Mouse (Mus musculus) cerebellum, postnatal 36 days (tissue): ENCODE measurements around the gene Nes.

ENCODE experiments used
- DNase-seq, 2 experiments: peaks; one replicate each; pipeline ENCODE4 v3.0.0; 2021 to 2022; ENCODE audit warnings: mixed read lengths in 2 of 2

Nes gene

DNA sequence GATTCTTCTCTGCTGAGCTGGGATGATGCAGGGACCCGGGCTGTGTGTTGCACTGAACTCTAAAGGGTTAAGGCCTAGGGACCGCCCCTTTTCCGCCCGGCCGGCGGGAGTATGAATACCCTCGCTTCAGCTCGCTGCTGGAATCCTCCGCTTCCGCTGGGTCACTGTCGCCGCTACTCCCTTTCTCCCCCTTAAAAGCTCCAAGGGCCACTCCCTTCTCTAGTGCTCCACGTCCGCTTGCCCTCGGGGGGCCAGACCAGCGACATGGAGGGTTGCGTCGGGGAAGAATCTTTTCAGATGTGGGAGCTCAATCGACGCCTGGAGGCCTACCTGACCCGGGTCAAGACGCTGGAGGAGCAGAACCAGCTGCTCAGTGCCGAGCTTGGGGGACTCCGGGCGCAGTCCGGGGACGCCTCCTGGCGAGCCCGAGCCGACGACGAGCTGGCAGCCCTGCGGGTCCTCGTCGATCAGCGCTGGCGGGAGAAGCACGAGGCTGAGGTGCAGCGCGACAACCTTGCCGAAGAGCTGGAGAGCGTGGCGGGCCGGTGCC lies at the start of gene Nes:
Gene Nes, plus strand, starts transcription at position 140 of the 550 bp plus-strand sequence.
- no peak for DNase-seq

DNA sequence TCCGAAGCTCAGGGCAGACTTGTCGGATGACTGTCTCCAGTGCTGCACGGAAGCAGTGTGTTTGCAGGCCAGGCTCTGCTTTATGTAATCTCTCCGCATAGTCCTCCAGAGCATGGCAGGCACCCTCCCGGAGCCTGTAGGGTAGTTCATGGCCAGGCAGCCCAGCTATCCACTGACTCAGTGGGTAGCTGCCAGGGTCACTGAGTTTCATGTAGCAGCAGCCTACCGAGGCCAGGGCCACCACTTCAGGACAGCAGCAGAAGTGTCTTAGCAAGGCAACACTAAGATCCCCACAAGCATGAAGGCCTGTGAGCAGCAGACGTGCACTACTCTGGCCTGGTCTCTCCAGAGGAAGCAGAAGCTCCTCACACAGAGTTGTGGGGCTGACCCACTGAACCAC lies 45.9 kb upstream of the Nes start:
- DNase-seq, result no peak

DNA sequence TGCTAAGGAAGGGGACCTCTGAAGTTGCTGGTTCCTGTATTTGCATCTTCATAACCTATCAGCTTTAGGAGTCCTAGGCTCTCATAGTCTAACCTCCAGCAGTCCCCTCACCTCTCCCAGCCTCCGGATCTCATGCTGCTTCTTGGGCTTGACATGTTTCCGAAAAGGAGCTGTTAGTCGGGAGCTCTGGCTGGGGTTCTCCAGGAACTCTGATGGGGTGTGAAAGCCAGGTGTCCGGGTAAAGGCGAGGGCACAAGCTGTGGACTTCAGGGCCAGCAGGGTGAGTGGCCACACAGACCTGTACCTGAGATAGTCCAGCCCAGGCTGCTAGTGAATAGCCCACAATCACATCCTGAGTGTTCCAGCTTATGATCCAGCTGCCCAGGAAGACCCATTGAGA lies 43.4 kb upstream of the Nes start:
- no peak for DNase-seq

DNA sequence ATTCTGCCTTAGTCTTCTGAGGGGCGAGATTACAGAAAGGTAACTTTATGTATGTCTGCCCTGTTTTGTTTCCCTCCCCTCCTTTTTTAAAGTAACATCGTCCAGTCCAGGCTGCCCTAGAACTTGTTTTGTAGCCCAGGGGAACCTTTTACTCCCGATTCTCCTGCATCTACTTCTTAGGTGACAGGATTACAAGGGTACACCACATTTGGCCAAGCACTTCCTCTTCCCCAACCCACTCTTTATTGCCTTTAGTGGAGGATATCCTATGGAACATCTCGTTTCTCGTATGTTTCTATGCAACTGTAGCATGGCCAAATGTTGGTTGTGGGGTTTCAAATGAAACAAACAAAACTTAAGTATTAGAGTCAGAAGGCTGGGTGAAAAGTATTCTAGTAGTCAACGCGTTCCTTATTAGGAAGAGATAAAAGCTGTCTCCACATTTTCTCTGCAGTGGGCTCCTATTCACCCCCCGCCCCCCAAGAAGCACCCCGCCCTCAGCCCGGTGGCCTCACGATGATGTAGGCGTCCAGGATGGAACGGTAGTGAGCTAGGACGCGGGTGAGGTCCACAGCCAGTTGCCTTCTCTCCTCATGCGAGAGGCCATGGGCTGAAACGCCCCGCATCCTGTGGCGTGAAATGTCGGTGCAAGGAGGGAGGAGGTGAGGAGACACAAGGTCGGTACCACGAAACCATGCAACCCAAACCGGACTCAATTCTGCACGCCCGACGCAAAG lies 41.4 kb upstream of the Nes start:
- DNase-seq, result no peak

DNA sequence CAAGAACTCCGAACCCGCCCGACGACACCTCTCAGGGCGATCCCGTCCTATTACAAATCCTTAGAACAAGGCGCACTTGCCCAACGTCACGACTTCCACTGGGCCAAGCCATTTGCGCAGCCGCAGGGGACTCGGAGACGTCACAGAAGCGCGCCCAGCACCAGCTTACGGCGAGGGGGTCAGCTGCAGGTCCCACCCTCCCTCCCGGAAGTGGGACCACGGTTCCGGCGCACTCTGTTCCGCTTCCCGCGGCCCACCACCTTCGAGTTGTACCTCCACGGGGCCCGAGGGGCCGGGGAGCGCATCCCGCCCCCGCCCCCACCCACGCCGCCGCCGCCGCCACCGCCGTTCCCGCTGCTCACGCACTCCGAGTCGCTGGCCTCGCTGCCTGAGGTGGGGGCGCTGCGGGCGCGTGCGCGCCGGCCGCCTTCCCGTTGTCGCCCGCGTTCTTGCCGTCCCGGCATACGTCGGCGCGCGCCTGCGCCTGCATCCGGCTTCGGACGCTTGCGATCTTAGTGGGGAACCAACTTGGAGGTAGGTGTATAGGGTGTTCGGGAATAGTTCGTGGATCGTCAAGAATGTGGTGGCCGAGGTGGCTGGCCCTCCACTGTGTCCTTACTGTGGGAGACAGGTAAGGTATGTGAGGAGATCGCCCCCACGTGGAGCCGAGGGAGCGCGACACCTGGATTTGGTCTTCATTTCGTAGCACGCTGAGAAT lies 40.6 kb upstream of the Nes start, which contains the start of the genes Isg20l2 and Rrnad1:
Gene Isg20l2, plus strand, starts transcription at position 237 of the 718 bp plus-strand sequence.
Gene Rrnad1, minus strand, starts transcription at position 640 of the 718 bp plus-strand sequence.
- peak; percentile 97 to 99 for DNase-seq

DNA sequence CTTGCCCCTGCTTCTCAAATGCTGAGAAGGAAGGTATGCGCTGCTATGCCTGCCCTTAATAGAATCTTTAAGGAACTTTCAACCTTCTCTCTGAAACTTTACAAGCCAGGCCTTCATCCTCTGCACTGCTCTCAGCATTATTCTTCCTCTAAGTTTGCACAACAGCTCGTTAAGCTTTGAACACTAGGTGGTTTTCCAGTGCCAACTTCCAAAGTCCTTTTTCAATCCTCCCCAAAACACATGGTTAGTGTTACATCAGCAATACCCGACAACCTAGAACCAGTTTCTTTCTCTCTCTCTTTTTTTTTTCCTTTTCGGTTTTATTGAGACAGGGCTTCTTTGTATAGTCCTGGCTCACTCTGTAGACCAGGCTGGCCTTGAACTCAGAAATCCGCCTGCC lies 36.9 kb upstream of the Nes start:
- no peak for DNase-seq

DNA sequence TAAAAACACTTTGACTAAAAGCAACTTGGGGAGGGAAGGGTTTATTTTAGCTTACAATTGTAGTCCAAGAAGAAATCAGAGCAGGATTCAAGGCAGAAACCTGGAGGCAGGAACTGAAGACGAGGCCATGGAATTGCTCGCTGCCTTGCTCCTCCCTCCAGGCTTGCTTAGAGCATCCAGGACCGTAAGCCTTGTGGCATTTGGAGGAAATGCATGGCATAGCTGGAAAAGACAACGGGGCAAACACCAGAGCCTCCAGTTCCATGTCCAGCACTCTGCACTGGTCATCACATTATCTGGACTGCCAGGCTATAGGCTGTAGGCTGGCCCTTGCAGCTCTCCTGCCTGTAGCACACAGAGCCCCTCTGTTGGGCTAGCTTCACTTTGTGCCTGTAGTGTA lies 36.4 kb upstream of the Nes start:
- no peak for DNase-seq

DNA sequence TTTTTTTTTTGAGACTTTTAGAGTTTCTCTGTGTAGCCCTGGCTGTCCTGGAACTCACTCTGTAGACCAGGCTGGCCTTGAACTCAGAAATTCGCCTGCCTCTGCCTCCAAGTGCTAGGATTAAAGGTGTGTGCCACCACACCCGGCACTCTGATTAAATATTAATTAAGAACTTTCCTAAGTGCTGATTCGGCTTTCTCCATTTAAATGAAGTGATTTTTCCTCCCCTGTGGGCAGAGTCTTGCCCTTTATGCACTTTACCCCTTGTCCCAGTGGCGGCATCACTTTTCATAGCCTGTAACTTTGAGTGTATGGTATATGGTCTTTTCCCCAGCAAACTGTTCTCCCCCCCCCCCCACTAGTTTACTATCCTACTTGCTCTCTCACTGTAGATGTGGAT lies 35.7 kb upstream of the Nes start:
- no peak for DNase-seq

DNA sequence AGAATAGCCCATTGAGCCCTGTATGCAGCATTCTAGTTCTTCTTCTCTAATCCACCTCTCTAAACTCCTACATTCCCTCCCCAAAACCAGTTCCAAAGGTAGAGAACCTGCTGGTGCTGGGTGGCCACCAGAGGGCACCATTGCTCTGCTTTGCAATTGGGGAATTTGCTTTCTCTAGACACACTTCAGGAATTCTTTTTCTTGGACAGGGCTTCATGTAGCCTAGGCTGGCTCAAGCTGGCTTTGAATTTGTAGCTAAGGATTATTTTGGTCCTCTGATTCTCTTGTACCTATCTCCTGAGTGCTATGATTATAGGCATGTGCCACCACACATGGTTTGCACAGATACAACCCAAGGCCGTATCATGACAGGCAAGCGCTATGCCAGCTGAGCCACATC lies 35.1 kb upstream of the Nes start:
- DNase-seq, result peak; percentile 83 to 87

DNA sequence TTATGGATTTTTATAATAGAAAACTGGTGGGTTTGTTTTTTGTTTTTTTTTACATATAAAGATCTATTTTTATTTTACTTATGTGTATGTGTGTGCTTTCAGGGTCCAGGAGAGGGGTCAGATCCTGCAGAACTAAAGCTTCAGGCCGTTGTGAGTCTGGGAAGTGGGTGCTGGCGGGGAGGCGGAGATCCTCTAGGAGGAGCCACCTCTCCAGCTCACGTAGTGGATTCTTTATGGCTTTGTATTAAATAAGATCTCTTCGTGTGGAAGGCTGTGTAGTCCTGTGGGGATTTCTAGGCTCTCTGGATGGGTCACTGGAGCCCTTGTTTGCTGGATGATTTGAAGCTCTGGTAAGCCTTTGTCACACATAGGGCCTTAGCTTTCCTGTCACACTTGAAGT lies 30.3 kb upstream of the Nes start:
- DNase-seq, result no peak

DNA sequence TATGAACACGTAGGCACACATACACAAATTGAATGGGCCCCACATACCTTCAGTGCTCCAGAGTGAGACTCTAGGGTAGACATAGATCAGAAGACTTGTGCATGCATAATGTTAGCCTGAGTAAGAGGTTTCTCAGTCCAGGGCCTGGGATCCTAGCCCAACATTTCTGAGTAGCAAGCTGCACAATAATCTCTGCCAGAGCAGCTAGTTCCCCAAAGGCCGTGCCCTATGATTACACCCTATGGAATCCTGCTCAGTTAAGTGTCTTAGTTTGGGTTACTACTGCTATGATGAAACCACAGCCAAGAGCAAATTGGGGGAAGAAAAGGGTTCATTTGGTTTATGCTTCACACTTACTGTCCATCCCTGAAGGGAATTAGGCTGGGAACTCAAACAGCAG lies 28.4 kb upstream of the Nes start:
- DNase-seq, result no peak

DNA sequence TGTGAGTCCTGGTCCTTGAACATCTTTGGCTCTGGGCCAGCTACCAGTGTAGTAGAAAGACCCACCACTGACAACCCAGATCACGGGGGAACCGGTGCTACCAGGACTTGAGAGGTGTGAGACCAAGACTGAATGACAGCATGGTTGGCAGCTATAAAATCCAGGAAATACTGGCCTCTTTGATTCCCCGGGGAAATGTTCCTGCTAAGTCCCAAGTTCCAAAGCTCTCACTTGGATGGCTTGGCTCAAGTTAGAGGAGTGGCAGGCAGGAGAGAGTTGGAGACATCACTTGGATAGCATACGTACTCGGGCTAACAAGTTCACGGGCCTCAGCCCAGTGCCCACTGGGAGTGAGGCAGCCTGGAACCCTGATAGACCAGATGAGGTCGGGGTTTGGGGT lies 27.3 kb upstream of the Nes start:
- no peak for DNase-seq

DNA sequence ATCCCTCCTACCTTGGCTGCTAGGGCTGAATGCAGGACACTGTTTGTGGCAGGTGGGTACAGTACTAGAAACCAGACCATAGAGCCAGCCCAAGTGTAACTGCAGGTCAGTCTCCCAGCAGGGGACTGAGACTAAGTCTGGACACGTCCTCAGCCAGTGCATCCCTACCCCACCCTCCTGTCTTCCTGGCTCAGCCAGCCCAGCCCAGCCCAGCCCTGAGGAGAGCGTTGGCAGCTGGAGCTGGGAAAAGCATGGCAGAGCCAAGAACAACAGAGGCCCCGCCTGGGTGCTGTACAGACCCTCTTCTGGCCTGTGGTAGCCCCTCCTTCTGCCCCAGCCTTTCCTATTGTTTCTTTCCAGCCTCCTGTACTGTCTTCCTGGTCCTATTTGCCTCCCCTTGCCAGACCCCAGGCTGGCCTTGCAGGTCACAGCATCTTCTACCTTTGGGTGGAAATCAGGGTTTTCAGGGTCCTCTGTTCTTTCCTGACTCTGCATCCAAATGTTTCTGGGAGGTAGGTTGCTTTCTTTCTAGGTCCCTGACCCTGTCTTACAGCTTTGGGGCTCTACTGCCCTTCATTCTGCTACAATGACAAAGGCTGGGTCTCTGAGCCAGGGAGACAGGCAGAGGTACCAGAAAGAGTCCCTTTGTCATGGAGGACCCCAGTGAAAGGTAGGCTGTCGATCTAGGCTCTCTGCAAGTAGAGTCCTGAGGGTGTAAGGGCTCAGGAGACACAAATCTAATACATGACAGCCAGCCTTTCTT lies 25.9 kb upstream of the Nes start:
- no peak for DNase-seq

DNA sequence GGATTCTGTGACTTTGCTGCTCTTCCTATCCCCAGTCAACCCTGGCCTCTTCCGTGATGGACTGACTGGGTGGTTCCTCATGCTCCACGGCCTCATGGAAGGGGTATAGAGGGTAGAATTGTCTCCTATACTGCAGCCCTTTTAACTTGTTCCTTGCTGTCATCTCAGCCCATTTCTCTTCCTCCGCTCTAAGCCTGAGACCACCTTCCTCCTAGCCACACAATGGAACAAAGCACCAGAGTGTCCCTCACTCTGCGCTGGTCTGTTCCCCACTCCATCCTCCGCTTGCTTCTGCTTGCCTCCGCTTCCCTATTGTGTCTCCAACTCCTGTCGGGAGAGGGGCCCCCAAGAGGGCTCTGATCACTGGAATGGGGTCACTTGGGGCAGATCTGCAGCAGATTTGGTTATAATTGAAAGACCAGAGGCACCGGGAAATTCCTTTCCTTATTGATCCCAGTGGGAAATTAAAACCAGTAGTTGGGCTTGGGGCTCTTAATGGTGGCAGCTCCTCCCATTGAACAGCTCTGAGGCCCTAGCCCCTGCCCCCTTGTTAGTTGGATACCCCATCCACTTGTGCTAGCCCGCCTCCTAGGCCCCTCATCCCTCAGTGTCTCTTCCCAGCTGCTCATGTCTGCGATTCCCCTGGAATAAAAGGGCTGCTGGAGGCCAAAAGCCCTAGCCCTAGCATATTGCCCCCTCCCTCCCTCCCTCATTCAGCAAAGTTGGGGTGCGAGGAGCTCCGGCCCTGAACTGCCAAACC lies 24.9 kb upstream of the Nes start:
- DNase-seq, result no peak

DNA sequence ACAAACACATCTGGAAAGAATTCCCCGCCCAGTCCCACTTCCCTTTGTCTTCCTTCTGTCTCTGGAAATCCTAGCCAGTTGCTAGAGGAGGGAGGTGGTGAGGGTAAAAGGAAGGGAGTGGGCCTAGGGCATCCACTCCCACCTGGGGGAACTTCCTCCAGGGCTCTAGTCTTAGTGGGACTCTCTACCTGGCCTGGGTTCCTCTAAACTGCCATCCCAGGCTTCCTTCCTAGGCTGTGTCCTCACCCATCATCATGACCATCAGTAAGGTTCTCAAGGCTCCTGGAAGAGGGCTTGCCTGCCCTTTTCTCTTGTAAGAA lies 24.4 kb upstream of the Nes start:
- no peak for DNase-seq

DNA sequence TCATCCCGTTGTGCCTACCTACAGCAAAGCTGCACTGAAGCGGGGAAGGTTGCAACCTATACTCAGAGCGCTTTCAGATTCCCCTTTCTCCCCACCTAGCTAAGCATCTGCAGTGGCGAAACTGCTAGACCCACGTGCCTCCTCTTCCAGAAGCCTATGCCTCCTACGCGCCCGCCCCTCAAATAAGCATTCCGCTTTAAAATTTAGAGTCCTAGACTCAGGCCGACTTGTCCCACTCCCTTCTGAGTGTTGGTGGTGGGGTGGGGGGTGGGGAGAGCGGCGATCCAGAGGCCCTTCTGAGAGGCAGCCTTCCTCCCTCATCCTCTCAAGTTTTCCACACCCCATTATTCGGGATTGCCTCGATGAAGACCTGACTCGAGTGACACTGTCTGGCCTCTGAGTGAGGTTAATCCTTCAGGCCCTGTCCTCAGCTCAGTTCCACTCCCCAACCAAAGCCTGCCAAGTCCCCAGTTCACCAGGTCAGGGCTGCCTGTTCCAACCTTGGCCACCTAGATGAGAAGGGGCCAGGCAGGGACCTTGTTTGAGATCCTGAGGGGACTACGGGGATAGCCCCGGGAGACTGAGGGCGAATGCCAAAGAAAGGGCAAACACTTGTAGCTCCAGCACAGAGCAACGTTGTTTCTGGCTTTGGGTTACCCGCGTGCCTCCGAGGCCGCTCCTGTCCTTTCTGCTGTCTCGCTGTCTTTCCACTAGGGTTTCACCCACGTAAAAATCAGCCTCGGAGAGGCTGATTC lies 23.6 kb upstream of the Nes start:
- DNase-seq, result no peak

DNA sequence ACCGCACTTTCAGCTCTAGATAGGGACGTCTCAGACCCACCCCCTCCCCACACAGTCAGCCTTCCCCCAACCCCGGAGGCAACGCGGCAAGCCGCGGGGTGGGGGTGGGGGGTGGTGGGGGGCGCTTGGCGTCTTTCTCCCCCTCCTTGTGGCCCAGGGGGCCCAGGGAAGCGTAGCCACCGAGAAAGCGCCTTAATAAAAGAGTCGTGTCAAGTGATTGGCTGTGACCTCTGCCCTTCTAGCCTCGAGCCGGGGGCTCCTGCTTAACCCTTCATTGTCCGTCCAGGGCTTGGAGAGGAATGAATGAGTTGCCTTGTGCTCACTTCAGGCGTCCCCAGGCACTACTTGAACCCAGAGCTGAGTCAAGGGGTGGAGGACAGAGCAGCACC lies 23.1 kb upstream of the Nes start:
- DNase-seq, result no peak

DNA sequence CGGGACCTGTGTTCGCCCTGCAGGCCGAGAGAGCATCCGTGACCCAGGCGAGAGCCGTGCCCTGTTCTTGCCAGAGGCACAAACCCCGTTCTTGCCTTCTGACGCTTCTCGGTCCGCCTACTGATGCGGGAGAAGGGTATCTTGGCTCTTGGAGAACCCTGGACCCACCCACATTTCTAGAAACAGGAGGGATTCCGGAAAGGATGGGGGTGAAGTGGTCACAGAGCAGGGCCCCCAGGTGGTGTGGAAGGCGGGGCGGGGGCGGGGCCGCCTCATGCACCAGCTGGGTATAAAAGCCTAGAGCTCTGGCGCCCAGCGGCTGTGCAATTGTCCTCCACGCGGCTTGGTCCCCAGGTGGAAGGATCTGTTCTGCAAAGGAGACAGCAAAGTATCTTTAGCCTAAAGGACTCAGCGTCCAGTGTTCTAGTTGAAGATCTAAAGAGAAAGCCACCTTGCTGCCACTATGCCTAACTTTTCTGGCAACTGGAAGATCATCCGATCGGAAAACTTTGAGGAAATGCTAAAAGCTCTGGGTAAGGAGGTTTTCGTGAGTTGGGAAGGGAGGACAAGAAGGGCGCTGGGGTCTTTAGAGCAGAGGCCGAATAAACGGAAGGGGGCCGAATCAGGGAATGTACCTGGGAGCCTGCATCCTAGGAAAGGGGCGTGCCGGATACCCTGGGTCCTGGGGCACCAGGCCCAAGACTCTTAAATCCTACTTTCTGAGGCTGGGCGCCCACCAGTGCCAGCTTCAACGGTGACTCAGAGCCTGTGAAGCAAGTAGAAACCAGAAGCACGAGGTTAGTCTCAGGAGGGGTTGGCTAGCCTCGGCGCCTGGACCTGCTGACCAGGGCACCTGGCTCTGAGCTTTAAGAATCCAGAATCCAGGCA lies 22.3 kb upstream of the Nes start, which contains the start of gene Crabp2:
Gene Crabp2, plus strand, starts transcription at position 289 of the 888 bp plus-strand sequence.
- DNase-seq, result no peak

DNA sequence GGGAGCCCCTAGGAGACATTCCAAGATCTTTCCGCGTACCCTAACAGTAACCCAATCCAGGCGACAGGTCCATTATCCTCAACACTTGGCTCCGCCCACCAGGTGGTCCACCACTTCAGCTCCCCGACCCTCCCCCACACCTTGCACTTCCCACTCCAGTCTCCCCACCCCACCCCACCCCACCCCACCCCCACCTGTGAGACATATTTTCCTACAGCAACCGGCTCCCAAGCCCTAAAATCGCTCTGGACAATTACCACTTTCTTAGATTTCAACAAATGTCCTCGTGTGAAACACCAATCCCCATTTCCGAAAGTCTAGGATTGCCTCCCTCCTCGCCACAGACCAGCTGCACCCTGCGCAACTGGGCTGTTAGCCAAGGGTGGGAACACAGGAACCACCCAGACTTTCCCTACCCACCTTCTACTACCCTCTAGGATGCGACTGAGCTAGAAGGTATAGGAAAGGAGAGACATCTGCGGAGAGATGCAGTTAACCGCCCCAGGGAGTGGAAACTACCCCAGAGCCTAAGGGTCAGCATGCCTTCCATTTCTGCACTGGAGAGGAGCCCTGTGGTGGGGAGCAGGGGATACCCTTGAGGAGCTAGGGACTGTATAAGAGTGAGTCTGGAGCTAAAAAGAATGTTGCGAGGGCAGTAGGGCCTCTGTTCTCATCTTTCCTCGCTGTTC lies 21.5 kb upstream of the Nes start:
- DNase-seq, result no peak

DNA sequence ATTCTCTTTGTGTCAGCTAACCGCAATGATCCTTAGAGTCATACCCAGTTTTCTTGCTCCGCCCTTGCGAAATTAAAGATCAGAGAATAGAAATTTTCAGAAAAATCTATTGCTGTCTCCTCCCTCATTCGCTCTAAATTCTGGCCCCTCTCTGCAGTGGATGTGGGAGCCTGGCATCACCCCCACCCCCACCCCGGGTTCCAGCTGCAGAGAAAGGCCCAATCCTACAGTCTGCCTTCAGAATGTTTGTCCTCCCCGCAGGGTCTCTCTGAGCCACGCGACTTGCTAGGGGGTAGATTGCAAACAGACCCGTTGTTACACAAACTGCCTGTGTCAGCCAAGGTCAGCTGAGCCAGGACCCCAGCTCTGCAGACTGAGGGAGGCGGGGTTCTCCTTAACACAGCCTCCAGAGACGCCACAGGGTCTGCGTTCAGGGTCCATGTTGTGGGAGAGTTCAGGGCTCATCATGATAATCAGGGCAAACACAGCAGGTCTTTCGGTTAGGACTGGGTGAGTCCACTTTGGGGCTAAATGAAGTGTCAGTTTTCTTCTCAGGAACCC lies 20.8 kb upstream of the Nes start:
- no peak for DNase-seq
